Mouse (Mus musculus) kidney, embryonic 16.5 days (tissue): Measurements from ENCODE around the gene Sppl2b. TPM values are rescaled to one million over a fixed set of nuclear protein-coding genes. Genes with fewer than 3 reads are reported as not detected.

Experiments
- ATAC-seq: fragments of 200-750 bp; cut with Nextera tagmentation; 2 replicates; pipeline ENCODE4 v1.8.0; 2017; ENCODE audit warnings: moderate TSS enrichment; ENCODE audit not compliant: low FRiP score, low TSS enrichment
- H3K27ac ChIP-seq: fragments of 300-500 bp; sonication (generic); 2 replicates; pipeline ENCODE4 v1.5.1; 2014; ENCODE audit warnings: low read length
- H3K27me3 ChIP-seq: fragments of 300-500 bp; sonication (generic); 2 replicates; pipeline ENCODE4 v1.6.1; 2014; ENCODE audit warnings: low read length, control low read depth, mixed read lengths; ENCODE audit not compliant: insufficient read depth
- H3K36me3 ChIP-seq: fragments of 300-500 bp; sonication (generic); 2 replicates; pipeline ENCODE4 v1.6.1; 2014; ENCODE audit warnings: low read length, control low read depth, mixed read lengths; ENCODE audit not compliant: insufficient read depth
- H3K4me1 ChIP-seq: fragments of 300-500 bp; sonication (generic); 2 replicates; pipeline ENCODE4 v1.6.1; 2014; ENCODE audit warnings: low read length, control low read depth, mixed read lengths; ENCODE audit not compliant: insufficient read depth
- H3K4me2 ChIP-seq: fragments of 300-500 bp; sonication (generic); replicated peaks from 2 replicates; pipeline ENCODE4 v1.6.1; 2014; ENCODE audit warnings: low read depth, low read length
- H3K4me3 ChIP-seq: fragments of 300-500 bp; sonication (generic); 2 replicates; pipeline ENCODE4 v1.5.1; 2014; ENCODE audit warnings: mild to moderate bottlenecking, low read length
- H3K9ac ChIP-seq: fragments of 300-500 bp; sonication (generic); replicated peaks from 2 replicates; pipeline ENCODE4 v1.6.1; 2014; ENCODE audit warnings: low read length
- H3K9me3 ChIP-seq: fragments of 300-500 bp; sonication (generic); 2 replicates; pipeline ENCODE4 v1.6.1; 2016; ENCODE audit warnings: low read length, control low read depth
- WGBS: fragments of 180-500 bp; shearing (Covaris S2); extraction: QIAGEN DNeasy Blood & Tissue Kit; methylation state at CpG from one replicate; pipeline ENCODE4 v1.1.7; 2014; 5-methylcytosine and 5-hydroxymethylcytosine counted together
- polyA plus RNA-seq: library from polyadenylated mRNA; unstranded; fragments of >200 nt; fragmentation: Nextera tagmentation; extraction: Ambion mirVana; gene quantifications from 2 replicates; pipeline ENCODE4 v1.2.1, GENCODE M21; 2015

Gene Sppl2b
- polyA plus RNA-seq, 1 experiment from 2014 or later: 54.0 TPM

DNA sequence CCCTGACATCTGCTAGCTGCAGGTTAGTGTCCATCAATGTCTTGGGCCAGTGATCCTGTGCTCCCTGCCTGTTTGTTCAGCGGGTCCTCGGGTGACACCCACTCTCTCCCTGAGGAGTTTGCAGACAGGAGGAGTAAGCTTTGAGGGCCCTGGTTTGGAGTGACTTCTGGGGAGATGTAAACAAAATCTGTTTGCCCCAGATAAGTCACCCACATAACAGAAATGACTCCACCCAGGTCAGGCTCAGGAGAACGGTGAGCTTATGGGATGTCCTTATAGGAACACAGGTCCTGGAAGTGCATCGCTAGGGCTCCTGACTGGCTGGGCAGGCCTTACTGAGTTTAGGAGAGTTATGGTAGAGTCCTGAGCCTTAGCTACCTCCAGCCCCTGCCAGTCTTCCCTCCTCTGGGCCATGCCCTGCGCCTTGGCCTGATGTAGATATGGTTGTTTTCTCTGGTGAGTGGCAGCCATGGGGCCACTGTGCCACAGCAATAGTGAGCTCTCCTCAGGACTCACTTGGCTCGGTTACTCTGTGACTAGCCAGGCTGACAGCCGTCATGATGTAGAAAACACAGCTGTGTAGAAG lies 3.4 kb downstream of the Sppl2b start:
- Histone ChIP-seq H3K36me3 (peaks cover 10% of the 10 kb centered on the region; the same call in 1 of the 2 replicates), H3K9me3 (no peaks in the 10 kb centered on the region), H3K4me3 (no peak overlapping the region), H3K4me2 (no peak overlapping the region), H3K9ac (no peak overlapping the region), H3K4me1 (peaks cover 22% of the 10 kb centered on the region), H3K27me3 (no peaks in the 10 kb centered on the region), H3K27ac (no peak overlapping the region)
- ATAC-seq: no peak
- WGBS: 71% methylated on average over 7 of the region's 7 CpGs

DNA sequence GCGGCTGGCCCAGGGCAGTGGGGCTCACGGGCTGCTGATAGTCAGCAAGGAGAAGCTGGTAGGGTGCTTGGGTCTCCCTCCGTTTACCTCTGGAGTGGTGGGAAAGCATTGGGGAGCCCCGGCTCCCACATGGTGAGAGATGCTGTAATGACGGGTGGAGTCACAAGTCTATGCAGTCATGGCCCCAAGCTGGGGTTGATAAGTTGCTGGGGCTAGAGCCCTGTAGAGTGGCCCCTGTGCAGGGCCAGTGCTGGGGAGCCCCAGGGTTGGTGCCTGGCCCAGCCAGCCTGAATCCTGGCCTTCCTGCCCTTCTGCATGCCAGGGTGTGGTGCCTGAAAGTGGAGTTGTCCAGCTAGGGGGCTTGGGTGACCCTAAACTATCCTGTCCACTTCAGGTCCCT lies 7.2 kb downstream of the Sppl2b start:
- Histone ChIP-seq H3K9me3 (no peaks in the 10 kb centered on the region), H3K27me3 (no peaks in the 10 kb centered on the region), H3K4me2 (no peak overlapping the region), H3K4me3 (no peak overlapping the region), H3K4me1 (no peaks in the 10 kb centered on the region), H3K9ac (no peak overlapping the region), H3K36me3 (peaks cover 34% of the 10 kb centered on the region), H3K27ac (no peak overlapping the region)
- WGBS: 91% methylated on average over 5 of the region's 5 CpGs
- no peak for ATAC-seq

DNA sequence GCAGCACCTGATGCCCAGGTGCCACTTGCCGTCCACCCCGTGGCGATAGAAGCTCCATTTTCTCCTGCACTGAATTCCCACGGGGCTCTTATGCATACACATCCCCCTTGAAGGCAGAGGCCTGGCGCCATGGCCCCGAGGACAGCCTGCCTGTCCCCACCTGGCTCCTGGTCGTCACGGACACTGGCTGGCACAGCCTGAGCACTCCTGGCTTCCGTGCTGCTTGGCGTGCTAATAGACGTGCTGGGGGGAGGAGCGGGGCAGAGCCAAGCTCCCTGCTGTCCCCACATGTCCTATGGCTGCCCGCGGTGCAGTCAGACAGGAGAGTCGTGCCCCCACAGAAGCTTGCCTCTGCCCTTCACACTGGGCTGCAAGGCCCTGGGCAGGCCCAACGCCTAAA lies 9.4 kb downstream of the Sppl2b start:
- 91% methylated on average over 16 of the region's 16 CpGs for WGBS
- no peak overlapping the region for H3K27ac ChIP-seq
- peaks cover 43% of the 10 kb centered on the region for H3K36me3 ChIP-seq
- no peak overlapping the region for H3K4me2 ChIP-seq
- H3K4me1 ChIP-seq: no peaks in the 10 kb centered on the region
- no peaks in the 10 kb centered on the region for H3K9me3 ChIP-seq
- no peak for ATAC-seq
- no peak overlapping the region for H3K9ac ChIP-seq
- H3K4me3 ChIP-seq: no peak overlapping the region
- H3K27me3 ChIP-seq: no peaks in the 10 kb centered on the region

DNA sequence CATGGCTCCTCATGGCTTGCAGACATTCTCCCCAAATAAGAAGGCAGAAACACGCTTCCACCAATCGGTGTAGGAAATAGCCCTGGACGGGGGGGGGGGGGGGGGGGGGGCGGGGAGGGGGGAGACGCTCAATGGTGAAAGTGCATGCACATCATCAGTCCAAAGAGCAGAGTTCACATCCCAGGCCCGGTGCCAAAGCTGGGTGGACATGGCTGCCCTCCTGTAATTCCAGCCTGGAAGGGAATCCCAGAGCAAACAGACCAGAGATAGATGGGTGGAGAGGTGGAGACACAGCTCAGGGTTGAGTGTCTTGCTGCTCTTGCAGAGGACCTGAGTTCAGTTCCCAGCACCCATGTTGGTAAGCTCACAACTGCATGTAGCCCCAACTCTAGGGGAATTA lies 15.9 kb downstream of the Sppl2b start:
- no peaks in the 10 kb centered on the region for H3K27me3 ChIP-seq
- 71% methylated on average over 2 of the region's 6 CpGs for WGBS
- H3K9ac ChIP-seq: no peak overlapping the region
- H3K4me3 ChIP-seq: no peak overlapping the region
- no peak overlapping the region for H3K27ac ChIP-seq
- peaks cover 15% of the 10 kb centered on the region for H3K36me3 ChIP-seq
- H3K9me3 ChIP-seq: no peaks in the 10 kb centered on the region
- no peak overlapping the region for H3K4me2 ChIP-seq
- ATAC-seq: no peak
- no peaks in the 10 kb centered on the region for H3K4me1 ChIP-seq

DNA sequence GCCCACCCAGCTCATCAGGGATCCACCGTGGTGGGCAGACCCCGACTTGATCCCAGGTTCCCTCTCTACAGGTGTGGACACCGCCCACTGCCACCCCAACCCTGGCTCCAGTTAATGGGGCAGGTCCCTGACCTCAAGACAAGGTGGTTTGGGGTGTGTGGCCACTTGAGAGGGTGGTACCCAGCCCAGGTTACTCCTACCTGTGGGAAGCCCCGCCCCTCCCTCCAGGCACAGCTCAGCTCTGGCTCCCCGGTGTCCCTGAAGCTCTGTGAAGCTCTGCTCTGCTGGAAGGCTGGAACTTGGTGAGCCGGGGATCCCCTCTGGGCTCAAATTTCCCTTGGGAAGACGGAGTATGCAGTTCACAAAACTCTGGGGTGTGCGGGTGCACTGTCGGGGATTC lies 16.5 kb downstream of the Sppl2b start, which contains the start of gene Tmprss9:
TSS of gene Tmprss9 (plus strand) at position 268 of the 400 bp plus-strand sequence.
- H3K4me1 ChIP-seq: no peaks in the 10 kb centered on the region
- no peak within 1 kb of the TSS for H3K27ac ChIP-seq
- H3K27me3 ChIP-seq: no peaks in the 10 kb centered on the region
- WGBS: 30% methylated on average over 9 of the region's 9 CpGs
- no peaks in the 10 kb centered on the region for H3K9me3 ChIP-seq
- peaks cover 14% of the 10 kb centered on the region for H3K36me3 ChIP-seq
- ATAC-seq: no peak
- H3K4me3 ChIP-seq: no peak within 1 kb of the TSS
- no peak within 1 kb of the TSS for H3K9ac ChIP-seq
- H3K4me2 ChIP-seq: no peak within 1 kb of the TSS

DNA sequence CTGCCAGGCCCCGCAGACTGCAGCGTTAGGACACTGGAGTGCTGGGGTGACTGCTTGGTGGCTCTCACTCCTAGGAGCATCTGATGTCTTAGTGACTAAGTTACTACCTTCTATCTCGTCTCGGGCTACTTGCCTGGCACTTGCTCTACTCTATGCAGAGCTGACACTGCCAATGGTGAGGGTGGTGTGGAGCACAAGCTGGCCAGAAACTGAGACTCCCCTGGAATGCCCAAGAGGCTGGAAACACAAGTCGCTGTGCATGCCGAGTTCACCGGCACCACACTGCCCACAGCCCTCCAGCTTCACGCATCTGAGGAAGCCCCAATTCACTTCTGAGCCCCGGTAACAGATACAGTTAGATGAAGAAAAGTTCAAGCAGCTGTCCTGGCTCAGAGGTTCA lies 19.0 kb downstream of the Sppl2b start:
- no peaks in the 10 kb centered on the region for H3K27me3 ChIP-seq
- no peaks in the 10 kb centered on the region for H3K36me3 ChIP-seq
- no peaks in the 10 kb centered on the region for H3K9me3 ChIP-seq
- ATAC-seq: no peak
- no peak overlapping the region for H3K4me3 ChIP-seq
- WGBS: 76% methylated on average over 9 of the region's 9 CpGs
- no peak overlapping the region for H3K27ac ChIP-seq
- no peak overlapping the region for H3K4me2 ChIP-seq
- H3K9ac ChIP-seq: no peak overlapping the region
- H3K4me1 ChIP-seq: no peaks in the 10 kb centered on the region

DNA sequence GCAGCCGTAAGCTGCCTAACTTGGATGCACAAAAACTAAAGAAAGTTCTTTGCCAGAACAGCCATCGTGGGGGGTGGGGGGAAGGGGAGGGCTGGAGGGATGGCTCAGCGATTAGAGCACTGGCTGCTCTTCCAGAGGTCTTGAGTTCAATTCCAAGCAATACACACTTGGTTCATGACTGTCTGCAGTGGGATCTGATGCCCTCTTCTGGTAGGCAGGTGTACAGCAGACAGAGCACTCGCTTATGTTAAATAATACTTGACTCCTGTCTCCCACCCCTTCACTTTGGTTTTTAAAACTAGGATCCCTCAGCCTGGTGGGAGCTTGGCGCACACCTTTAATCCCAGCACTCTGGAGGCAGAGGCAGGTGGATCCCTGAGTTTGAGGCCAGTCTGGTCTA lies 21.0 kb downstream of the Sppl2b start:
- 23% methylated on average over 5 of the region's 5 CpGs for WGBS
- Histone ChIP-seq H3K9ac (no peak overlapping the region; the same call in 1 of the 2 replicates), H3K27me3 (no peaks in the 10 kb centered on the region), H3K4me3 (no peak overlapping the region), H3K9me3 (no peaks in the 10 kb centered on the region), H3K4me2 (no peak overlapping the region), H3K36me3 (no peaks in the 10 kb centered on the region), H3K4me1 (no peaks in the 10 kb centered on the region), H3K27ac (no peak overlapping the region)
- ATAC-seq: no peak; the same call in 1 of the 2 replicates

DNA sequence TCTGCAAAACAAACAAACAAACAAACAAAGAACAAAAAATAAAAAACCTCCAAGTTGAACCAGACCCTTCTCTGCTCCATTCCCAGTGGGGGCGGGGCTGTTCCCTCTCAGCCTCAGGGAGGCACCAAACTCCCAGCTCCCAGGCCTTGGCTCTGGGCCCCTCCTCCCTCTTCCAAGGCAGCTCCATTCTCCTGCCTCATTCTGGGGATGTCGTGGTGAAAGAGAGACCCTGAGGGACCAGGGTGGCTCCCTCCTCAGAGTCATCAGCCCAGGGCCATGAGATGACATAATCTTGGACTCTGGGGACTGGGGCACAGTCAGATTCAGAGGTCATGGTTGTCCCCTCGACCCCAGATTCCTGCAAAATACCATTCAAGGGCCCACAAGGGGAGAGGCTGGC lies 21.5 kb downstream of the Sppl2b start:
- no peak for ATAC-seq
- H3K27ac ChIP-seq: no peak overlapping the region
- no peaks in the 10 kb centered on the region for H3K9me3 ChIP-seq
- 24% methylated on average over 3 of the region's 3 CpGs for WGBS
- no peaks in the 10 kb centered on the region for H3K36me3 ChIP-seq
- no peak overlapping the region for H3K9ac ChIP-seq
- H3K4me2 ChIP-seq: no peak overlapping the region
- H3K27me3 ChIP-seq: no peaks in the 10 kb centered on the region
- H3K4me1 ChIP-seq: no peaks in the 10 kb centered on the region
- no peak overlapping the region for H3K4me3 ChIP-seq

DNA sequence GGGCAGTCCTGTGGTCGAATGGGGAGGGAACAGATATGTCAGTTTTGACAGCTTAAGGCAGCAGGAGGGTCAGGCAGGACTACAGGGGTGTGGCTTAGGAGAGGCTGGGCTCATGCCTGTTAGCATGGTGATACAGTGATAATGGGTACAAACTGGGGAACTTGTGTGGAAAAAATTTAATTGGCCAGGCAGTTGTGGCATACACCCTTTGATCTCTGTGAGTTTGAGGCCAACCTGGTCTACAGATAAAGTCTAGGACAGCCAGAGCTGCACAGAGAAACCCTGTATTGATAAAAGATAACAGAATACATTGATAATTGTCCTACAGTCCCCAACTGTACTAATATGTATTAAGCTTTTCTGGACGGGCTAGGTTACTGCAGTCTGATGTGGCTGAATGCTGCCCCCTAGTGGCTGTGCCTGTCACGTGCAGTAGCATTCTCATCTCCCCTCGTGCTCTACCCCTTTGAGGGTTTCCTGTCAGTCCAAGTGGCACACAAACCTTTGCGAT lies 25.1 kb downstream of the Sppl2b start:
- Histone ChIP-seq H3K9me3 (no peaks in the 10 kb centered on the region), H3K4me1 (no peaks in the 10 kb centered on the region), H3K27ac (no peak overlapping the region), H3K4me2 (no peak overlapping the region), H3K4me3 (no peak overlapping the region), H3K36me3 (no peaks in the 10 kb centered on the region), H3K27me3 (no peaks in the 10 kb centered on the region), H3K9ac (no peak overlapping the region)
- ATAC-seq: peak; percentile 28; the same call in 1 of the 2 replicates
- 9% methylated on average over 5 of the region's 5 CpGs for whole genome bisulfite sequencing

DNA sequence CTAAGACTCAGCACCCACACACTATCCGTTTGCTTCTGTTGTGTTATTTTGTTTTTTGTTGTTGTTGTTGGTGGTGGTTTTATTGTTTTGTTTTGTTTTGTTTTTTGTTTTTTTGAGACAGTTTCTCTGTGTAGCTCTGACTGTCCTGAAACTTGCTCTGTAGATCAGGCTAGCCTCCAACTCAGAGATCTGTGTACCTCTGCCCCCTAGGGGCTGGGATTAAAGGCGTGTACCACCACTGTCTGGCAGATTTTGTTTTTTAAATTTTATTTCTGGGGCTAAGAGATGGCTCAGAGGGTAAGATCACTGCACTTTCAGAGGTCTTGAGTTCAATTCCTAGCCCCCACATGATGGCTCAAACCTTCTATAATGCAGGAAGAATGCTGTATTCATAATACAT lies 25.8 kb downstream of the Sppl2b start:
- Histone ChIP-seq H3K9me3 (no peaks in the 10 kb centered on the region), H3K36me3 (no peaks in the 10 kb centered on the region), H3K27me3 (no peaks in the 10 kb centered on the region), H3K4me3 (no peak overlapping the region), H3K27ac (no peak overlapping the region), H3K9ac (no peak overlapping the region), H3K4me2 (no peak overlapping the region), H3K4me1 (no peaks in the 10 kb centered on the region)
- ATAC-seq: no peak
- WGBS: 74% methylated on average over 2 of the region's 2 CpGs
